Mouse (Mus musculus): Measurements from ENCODE around the gene Ccdc194.
"Not testable (repeated sequence)": the region's sequence is repeated elsewhere in the genome, so short reads cannot be mapped to it uniquely, and the experiment has no call there.

The Ccdc194 gene

GRCm38 (mm10) chr8:71554001-71554400 is 28.5 kb upstream of the Ccdc194 start:
- DNase-seq (ENCODE audit: low spot score) = no peak

- DNase-seq (ENCODE audit: low spot score) = no peak
These were observed 27.3 kb upstream of the Ccdc194 start for GRCm38 (mm10) chr8:71552770-71553169.

GRCm38 (mm10) chr8:71550754-71551153 is 25.2 kb upstream of the Ccdc194 start:
- no peak for DNase-seq (ENCODE audit: low spot score)

- no peak for DNase-seq (ENCODE audit: low spot score)
These were observed 22.1 kb upstream of the Ccdc194 start for GRCm38 (mm10) chr8:71547590-71547989.

GRCm38 (mm10) chr8:71545053-71545452 is 19.5 kb upstream of the Ccdc194 start:
- DNase-seq (ENCODE audit: low spot score) = no peak

- no peak for DNase-seq (ENCODE audit: low spot score)
These were observed 18.2 kb upstream of the Ccdc194 start for GRCm38 (mm10) chr8:71543755-71544154.

- peak; percentile 93 for DNase-seq (ENCODE audit: low spot score)
These were observed 17.3 kb upstream of the Ccdc194 start, which contains the start of gene Mvb12a for GRCm38 (mm10) chr8:71542632-71543343. Mvb12a (plus strand) TSS chr8:71542922.

- DNase-seq (ENCODE audit: low spot score) = peak; percentile 86
These were observed 11.7 kb upstream of the Ccdc194 start, which contains the start of gene Bst2 for GRCm38 (mm10) chr8:71537028-71537867. Bst2 (minus strand) TSS chr8:71537456.

GRCm38 (mm10) chr8:71535663-71536062 is 10.2 kb upstream of the Ccdc194 start:
- no peak for DNase-seq (ENCODE audit: low spot score)

GRCm38 (mm10) chr8:71534263-71534810 is 8.8 kb upstream of the Ccdc194 start:
- DNase-seq (ENCODE audit: low spot score) = no peak

- DNase-seq (ENCODE audit: low spot score) = not testable (repeated sequence)
These were observed 5.4 kb upstream of the Ccdc194 start for GRCm38 (mm10) chr8:71530735-71531467.

GRCm38 (mm10) chr8:71528362-71529073 is 3.0 kb upstream of the Ccdc194 start:
- DNase-seq (ENCODE audit: low spot score) = no peak

- DNase-seq (ENCODE audit: low spot score) = no peak
These were observed 1.8 kb upstream of the Ccdc194 start for GRCm38 (mm10) chr8:71527162-71527870.

- no peak for DNase-seq (ENCODE audit: low spot score)
These were observed 761 bp upstream of the Ccdc194 start for GRCm38 (mm10) chr8:71526272-71526671.

GRCm38 (mm10) chr8:71521634-71522033 is 3.9 kb downstream of the Ccdc194 start:
- peak; percentile 96 for DNase-seq (ENCODE audit: low spot score)

- not testable (repeated sequence) for DNase-seq (ENCODE audit: low spot score)
These were observed 6.3 kb downstream of the Ccdc194 start for GRCm38 (mm10) chr8:71519037-71519825.

- DNase-seq (ENCODE audit: low spot score) = no peak
These were observed 8.7 kb downstream of the Ccdc194 start for GRCm38 (mm10) chr8:71516786-71517185.

- DNase-seq (ENCODE audit: low spot score) = no peak
These were observed 10.5 kb downstream of the Ccdc194 start for GRCm38 (mm10) chr8:71515043-71515442.

- DNase-seq (ENCODE audit: low spot score) = no peak
These were observed 12.3 kb downstream of the Ccdc194 start for GRCm38 (mm10) chr8:71513018-71513754.
